Mouse (Mus musculus): Measurements from ENCODE around the gene Smagp.

Smagp gene

DNA sequence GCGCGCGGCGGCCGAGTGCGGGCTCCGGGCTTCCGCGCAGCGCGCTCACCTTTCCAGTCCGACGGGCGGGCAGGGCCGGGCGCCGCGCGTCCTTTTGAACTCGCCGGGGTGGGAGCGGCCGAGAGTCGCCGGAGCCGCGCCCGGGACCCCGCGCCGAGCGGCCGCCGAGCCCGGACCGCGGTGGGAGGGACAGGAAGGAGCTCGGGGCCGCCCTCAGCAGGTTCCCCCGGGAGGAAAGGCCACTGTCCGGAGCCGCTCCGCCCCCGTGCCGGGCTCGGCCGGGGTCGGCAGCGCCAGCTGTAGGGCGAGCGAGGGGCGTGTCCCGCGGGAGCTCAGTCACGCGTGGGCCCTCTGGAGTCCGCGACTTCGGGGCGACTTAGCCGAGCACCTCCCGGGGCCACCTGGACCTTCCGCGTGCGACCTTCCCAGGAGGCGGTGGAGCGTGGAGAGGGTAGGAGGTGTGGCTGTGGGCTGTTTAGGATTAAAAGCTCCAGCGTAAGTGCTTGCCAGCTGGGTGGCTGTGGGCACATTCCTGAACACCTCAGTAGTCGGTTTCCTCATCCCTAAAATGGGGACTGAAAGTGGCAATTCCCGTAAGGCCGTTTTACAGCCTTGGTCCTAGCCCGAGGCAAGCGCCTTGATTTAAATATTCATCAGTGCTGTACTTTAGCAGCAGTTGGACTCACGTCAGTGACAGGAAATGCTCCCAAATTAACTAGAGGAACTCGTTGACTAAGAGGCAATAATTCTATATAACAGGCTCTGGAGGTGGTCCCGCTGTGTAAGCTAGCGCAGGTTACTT is at the start of gene Smagp:
TSS of gene Smagp (minus strand) at position 241 of the 802 bp plus-strand sequence.
- in situ Hi-C loops (cut with MboI; ENCODE audit: low pct_unique_long_range_greater_than_20kb in 1 of 2, low sequenced_read_pairs in 2 of 2, unreplicated experiment in 1 of 2), result no loop called here

- in situ Hi-C loops (cut with MboI; ENCODE audit: low pct_unique_long_range_greater_than_20kb in 1 of 2, low sequenced_read_pairs in 2 of 2, unreplicated experiment in 1 of 2), result no loop called here
These were observed 49.7 kb upstream of the Smagp start for GRCm38 (mm10) chr15:100686434-100686833.

DNA sequence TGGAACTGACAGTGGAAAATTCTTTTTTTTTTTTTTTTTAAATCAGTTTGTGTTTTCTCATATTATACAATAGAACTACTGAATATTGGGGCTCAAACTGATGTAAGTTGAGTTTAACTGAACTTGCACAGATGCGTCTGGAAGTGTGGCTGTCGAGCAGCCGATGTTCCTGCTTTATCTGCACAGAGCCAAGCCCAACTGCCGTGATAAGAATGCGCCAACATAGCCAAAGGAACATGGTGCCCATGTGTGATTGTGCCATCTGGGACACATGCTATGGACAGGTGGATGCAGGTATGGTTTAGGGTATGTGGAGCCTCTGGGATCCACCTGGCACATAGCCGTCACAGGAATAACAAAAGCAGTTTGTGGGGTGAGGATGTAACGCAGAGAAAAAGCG is 49.1 kb upstream of the Smagp start:
- in situ Hi-C loops (cut with MboI; ENCODE audit: low pct_unique_long_range_greater_than_20kb in 1 of 2, low sequenced_read_pairs in 2 of 2, unreplicated experiment in 1 of 2), result no loop called here

DNA sequence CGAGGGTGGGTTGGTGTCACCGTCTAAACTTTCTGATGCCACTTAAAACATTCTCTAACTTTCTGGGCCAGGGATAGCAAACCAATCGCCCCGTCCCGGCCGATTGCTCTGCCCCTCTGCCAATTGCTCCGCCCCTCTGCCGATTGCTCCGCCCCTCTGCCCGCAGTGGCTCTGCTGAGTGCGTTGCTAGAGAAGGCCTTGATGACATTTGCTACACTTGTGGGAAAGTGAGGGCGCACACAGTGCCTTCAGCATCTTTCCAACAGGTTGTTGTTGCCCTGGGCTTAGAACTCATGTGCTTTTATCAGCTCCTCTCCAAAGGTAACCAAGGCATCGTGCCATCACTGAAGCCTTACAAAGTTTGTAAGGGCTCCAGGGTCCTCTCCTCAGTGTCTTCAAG is 48.5 kb upstream of the Smagp start:
- in situ Hi-C loops (cut with MboI; ENCODE audit: low pct_unique_long_range_greater_than_20kb in 1 of 2, low sequenced_read_pairs in 2 of 2, unreplicated experiment in 1 of 2), result no loop called here

- in situ Hi-C loops (cut with MboI; ENCODE audit: low pct_unique_long_range_greater_than_20kb in 1 of 2, low sequenced_read_pairs in 2 of 2, unreplicated experiment in 1 of 2), result no loop called here
These were observed 47.7 kb upstream of the Smagp start for GRCm38 (mm10) chr15:100684450-100684849.

GRCm38 (mm10) chr15:100683041-100683440 is 46.3 kb upstream of the Smagp start:
- in situ Hi-C loops (cut with MboI; ENCODE audit: low pct_unique_long_range_greater_than_20kb in 1 of 2, low sequenced_read_pairs in 2 of 2, unreplicated experiment in 1 of 2), result no loop called here

DNA sequence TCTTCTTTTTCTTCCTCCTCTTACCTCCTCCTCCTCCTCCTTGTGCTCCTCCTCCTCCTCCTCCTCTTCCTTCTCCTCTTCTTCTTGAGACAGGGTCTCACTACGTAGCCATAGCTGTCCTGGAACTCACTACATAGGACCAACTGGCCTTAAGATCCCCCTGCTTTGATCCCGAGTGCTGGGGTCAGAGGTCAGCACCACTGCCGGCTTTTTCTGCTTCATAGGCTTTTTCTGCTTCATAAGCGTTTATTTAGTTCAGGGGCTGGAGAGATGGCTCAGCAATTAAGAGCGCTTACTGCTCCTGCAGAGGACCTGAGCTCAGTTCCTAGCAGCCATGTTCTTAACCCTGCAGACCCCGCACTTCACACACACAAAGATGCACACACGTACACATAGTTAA is 45.0 kb upstream of the Smagp start:
- in situ Hi-C loops (cut with MboI; ENCODE audit: low pct_unique_long_range_greater_than_20kb in 1 of 2, low sequenced_read_pairs in 2 of 2, unreplicated experiment in 1 of 2), result no loop called here

DNA sequence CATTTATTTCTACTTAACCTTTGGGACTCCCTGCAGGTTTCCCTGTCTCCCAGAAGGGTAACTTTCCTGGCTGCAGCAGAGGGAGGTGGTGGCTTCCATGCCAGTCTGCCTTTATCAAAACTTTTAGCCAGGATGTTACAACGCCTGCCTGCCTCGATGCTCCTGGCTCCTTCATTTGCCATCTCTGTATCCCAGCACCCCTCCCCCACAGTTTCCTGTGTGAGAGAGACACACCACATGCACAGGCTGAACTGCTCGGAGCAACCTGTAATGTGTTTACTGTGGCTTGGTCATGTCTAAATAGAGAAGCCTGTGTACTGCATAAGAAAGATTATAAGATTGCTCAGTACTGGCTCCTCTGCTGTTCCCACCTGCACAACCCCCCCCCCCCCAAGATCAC is 43.6 kb upstream of the Smagp start:
- in situ Hi-C loops (cut with MboI; ENCODE audit: low pct_unique_long_range_greater_than_20kb in 1 of 2, low sequenced_read_pairs in 2 of 2, unreplicated experiment in 1 of 2), result no loop called here

DNA sequence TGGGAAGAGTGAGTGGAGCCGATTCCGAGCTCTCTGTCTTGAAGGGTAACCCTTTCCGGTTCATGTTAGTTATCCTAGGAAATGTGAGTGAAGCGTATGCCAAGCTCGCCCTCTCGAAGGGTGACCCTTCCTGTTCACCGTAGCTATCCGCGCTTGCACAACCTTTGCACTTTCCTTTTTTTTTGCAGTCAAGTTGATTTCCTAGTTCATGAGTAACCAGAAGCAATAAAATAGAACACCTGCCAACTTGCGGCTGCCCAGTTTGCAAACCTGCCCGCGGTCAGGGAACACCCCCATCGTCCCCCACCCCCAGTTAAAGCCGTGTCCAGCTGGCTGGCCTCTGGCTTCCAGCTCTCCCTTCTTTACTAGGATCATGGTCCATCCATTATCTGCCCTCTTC is 42.3 kb upstream of the Smagp start:
- in situ Hi-C loops (cut with MboI; ENCODE audit: low pct_unique_long_range_greater_than_20kb in 1 of 2, low sequenced_read_pairs in 2 of 2, unreplicated experiment in 1 of 2), result loop anchor here in 1 of 2 experiments (5.0 kb wide), 1 partner anchor 217 kb away; no protein-coding TSS in a partner anchor

- in situ Hi-C loops (cut with MboI; ENCODE audit: low pct_unique_long_range_greater_than_20kb in 1 of 2, low sequenced_read_pairs in 2 of 2, unreplicated experiment in 1 of 2), result loop anchor here in 1 of 2 experiments (5.0 kb wide), 1 partner anchor 216 kb away; no protein-coding TSS in a partner anchor
These were observed 41.8 kb upstream of the Smagp start for GRCm38 (mm10) chr15:100678581-100678980.

DNA sequence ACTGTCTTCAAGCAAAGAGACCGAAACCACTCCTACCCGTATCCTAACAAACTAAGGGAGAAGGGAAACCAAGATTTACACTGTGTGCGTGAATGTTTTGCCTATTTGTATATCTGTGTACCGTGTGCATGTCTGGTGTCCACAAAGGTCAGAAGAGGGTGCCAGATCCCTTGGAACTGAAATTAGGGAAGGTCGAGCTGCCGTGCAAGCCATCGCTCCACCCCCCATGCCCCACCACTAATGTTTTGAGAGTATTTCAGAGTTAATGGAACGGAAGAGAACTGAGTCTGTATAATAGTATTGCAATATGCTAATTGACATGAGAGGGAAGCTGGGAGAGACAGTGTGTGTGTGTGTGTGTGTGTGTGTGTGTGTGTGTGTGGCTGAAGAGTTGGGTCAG is 40.9 kb upstream of the Smagp start:
- in situ Hi-C loops (cut with MboI; ENCODE audit: low pct_unique_long_range_greater_than_20kb in 1 of 2, low sequenced_read_pairs in 2 of 2, unreplicated experiment in 1 of 2), result loop anchor here in 1 of 2 experiments (5.0 kb wide), 1 partner anchor 215 kb away; no protein-coding TSS in a partner anchor

- in situ Hi-C loops (cut with MboI; ENCODE audit: low pct_unique_long_range_greater_than_20kb in 1 of 2, low sequenced_read_pairs in 2 of 2, unreplicated experiment in 1 of 2), result loop anchor here in 1 of 2 experiments (5.0 kb wide), 1 partner anchor 214 kb away; no protein-coding TSS in a partner anchor
These were observed 39.8 kb upstream of the Smagp start for GRCm38 (mm10) chr15:100676521-100676920.

DNA sequence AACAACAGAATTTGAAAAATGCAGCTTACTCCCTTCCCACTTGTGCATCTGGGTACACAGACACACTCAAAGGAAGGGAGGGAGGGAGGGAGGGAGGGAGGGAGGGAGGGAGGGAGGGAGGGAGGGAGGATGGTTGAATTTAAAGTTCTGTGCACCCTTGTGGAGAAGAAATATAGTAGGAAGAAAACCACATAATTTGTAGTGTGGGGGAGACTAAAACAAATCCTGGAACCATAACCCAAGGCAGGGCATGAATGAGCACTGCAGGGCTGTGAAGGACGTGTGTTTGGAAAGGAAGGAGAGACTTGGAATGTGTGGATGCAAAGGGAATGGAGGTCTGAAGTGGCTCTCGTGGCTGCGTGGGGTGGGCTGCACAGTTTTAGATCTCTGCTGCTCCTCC is 38.7 kb upstream of the Smagp start:
- in situ Hi-C loops (cut with MboI; ENCODE audit: low pct_unique_long_range_greater_than_20kb in 1 of 2, low sequenced_read_pairs in 2 of 2, unreplicated experiment in 1 of 2), result loop anchor here in 1 of 2 experiments (5.0 kb wide), 1 partner anchor 213 kb away; no protein-coding TSS in a partner anchor

DNA sequence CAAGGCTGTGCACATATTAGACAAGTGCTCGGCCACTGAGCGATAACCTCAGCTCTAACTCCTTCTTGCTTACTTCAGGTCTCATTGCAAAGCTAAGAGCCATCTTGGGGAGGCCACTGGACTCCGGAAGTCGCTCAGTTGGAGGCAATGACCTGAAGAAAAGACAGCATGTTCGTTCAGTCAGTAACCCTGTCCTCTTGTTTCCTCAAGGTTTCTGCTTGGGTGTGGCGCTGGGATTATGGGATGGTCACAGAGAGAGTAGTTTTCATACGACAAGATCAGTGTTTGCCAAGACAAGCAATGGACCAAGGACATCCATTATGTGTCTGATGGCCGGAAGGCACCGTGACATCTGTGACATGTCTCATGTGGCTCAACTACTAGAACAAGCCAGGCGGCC is 37.8 kb upstream of the Smagp start:
- in situ Hi-C loops (cut with MboI; ENCODE audit: low pct_unique_long_range_greater_than_20kb in 1 of 2, low sequenced_read_pairs in 2 of 2, unreplicated experiment in 1 of 2), result no loop called here

DNA sequence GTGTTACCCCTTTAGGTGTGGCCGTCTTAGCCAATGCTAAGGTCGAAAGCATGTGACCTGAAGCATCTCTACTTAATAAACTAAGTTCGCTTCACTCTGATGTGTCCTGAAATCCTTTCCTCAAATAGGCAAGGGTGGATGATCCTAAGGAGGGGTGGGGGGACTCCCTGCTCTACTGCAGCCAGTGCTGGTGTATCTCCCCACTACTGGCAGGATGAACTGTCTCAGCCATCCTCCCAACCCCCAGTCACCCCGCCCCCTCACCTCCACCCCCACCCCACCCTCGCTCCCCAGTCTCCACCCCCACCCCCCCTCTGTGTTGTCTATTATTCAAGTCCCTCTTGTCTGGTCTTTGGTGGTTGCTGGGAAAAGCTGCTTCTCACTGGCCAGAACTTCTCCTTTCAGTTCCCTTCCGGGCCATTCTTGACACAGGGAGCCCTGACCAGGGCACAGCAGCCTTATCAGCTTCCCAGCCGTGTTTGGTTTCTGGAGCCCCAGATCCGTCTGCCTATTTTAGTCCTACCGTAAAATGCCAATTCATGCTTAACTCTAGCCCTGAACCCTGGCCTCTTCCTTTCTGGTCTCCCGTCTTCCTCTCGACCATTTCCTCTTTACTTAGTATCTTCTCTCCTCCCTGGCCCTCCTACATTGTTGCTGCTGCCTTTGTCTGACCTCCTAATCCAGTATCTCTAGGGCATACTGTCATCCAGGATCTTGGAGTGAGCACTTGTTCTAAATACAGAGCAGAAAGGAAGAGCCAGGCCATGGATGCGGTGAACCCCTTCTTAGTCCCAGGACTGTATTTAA is 37.0 kb upstream of the Smagp start:
- in situ Hi-C loops (cut with MboI; ENCODE audit: low pct_unique_long_range_greater_than_20kb in 1 of 2, low sequenced_read_pairs in 2 of 2, unreplicated experiment in 1 of 2), result no loop called here

DNA sequence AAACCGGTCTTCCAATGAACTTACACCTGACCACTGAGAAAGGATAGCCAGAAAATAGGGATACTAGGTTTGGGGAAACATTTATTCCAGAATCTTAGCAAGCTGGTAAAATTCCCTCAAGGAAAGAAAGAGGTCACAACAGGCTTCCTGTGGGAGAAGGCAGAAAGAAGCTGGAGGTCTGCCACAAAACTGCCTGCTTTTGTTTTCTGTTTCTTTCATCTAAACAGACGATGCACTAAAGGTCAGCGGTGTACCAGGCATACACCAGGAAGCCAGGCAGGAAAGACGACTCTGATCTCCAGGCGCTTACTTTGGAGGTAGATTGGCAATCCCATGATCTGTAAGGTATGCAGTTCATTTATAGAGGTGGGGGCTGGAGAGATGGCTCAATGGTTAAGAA is 34.1 kb upstream of the Smagp start:
- in situ Hi-C loops (cut with MboI; ENCODE audit: low pct_unique_long_range_greater_than_20kb in 1 of 2, low sequenced_read_pairs in 2 of 2, unreplicated experiment in 1 of 2), result no loop called here

- in situ Hi-C loops (cut with MboI; ENCODE audit: low pct_unique_long_range_greater_than_20kb in 1 of 2, low sequenced_read_pairs in 2 of 2, unreplicated experiment in 1 of 2), result no loop called here
These were observed 33.3 kb upstream of the Smagp start for GRCm38 (mm10) chr15:100670004-100670403.

GRCm38 (mm10) chr15:100669337-100669736 is 32.6 kb upstream of the Smagp start, which contains the start of gene Bin2:
Bin2 (minus strand) TSS chr15:100669553.
- in situ Hi-C loops (cut with MboI; ENCODE audit: low pct_unique_long_range_greater_than_20kb in 1 of 2, low sequenced_read_pairs in 2 of 2, unreplicated experiment in 1 of 2), result no loop called here

GRCm38 (mm10) chr15:100667871-100668545 is 31.3 kb upstream of the Smagp start:
- in situ Hi-C loops (cut with MboI; ENCODE audit: low pct_unique_long_range_greater_than_20kb in 1 of 2, low sequenced_read_pairs in 2 of 2, unreplicated experiment in 1 of 2), result no loop called here

All from mouse embryonic stem cell (cell line).